Mouse (Mus musculus): ENCODE results near the gene Cbr3.

- TF ChIP-seq E2F4 (IDR thresholded peaks at IDR 0.05; ENCODE audit: insufficient replicate concordance, low read depth, low read length) (no peak), EP300 (IDR thresholded peaks at IDR 0.05; ENCODE audit: low read length) (no peak), CTCF (conservative IDR thresholded peaks at IDR 0.05 in 1 of 2, IDR thresholded peaks at IDR 0.05 in 1 of 2; ENCODE audit: low read depth in 2 of 2, low read length in 2 of 2) (no peak), HCFC1 (IDR thresholded peaks at IDR 0.05; ENCODE audit: low read depth, low read length) (no peak), MAZ (IDR thresholded peaks at IDR 0.05; ENCODE audit: low read depth, low read length) (no peak)
Measured at GRCm38 (mm10) chr16:93686421-93686820, 3.4 kb downstream of the Cbr3 start.

Measured in CH12.LX (cell line).